Mouse (Mus musculus) lung, postnatal 4 days (tissue): ENCODE data around the gene Stat4.

Source experiments
- DNase-seq, 2 experiments: peaks; one replicate each; pipeline ENCODE4 v3.0.0; 2021

Stat4 gene

DNA sequence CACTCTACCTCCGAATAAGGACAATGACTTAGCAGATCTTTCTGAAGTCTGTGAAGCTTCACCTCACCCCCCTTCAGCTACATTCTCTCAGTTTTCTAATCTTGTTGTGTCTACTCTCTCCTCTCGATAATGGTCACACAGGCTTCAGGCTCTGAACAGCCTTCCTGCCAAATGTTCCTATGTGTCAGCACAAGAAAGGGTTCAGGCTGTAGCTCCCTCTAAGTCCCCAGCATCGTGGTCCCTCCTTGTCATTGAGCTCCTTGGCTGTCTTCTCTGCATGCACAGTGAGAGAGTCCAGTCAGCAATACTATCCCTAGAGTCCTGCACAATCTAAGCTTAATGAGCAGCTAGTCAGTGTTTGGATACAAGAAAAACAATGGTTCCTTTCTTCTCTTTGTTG is 124.3 kb downstream of the Stat4 start:
- DNase-seq, result no peak

GRCm38 (mm10) chr1:52112301-52112700 is 125.4 kb downstream of the Stat4 start:
- DNase-seq, result no peak

- DNase-seq, result no peak
These were observed 126.2 kb downstream of the Stat4 start for GRCm38 (mm10) chr1:52113067-52113665.

GRCm38 (mm10) chr1:52113666-52114069 is 126.7 kb downstream of the Stat4 start:
- peak; percentile 99 for DNase-seq

GRCm38 (mm10) chr1:52116441-52116840 is 129.5 kb downstream of the Stat4 start:
- DNase-seq, result no peak

DNA sequence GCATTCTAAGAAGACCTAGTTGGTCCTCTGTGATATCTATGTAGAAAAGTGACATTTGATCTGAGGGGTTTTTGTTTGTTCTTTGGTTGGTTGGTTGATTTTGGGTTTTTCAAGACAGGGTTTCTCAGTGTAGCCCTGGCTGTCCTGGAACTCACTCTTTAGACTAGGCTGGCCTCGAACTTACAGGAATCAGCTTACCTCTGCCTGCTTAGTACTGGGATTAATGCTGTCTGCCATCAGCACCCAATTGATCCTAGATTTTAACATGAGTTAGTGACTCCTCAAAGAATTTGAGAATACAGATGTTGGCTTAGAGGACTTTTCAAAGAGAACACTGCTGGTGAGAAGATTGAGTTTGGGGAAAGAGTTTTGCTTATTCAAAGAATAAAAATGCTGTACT is 130.8 kb downstream of the Stat4 start:
- DNase-seq, result no peak

GRCm38 (mm10) chr1:52118860-52119591 is 132.1 kb downstream of the Stat4 start, which contains the start of gene Stat1:
TSS of gene Stat1 (plus strand) at chr1:52119440.
- DNase-seq, result peak; percentile 91

DNA sequence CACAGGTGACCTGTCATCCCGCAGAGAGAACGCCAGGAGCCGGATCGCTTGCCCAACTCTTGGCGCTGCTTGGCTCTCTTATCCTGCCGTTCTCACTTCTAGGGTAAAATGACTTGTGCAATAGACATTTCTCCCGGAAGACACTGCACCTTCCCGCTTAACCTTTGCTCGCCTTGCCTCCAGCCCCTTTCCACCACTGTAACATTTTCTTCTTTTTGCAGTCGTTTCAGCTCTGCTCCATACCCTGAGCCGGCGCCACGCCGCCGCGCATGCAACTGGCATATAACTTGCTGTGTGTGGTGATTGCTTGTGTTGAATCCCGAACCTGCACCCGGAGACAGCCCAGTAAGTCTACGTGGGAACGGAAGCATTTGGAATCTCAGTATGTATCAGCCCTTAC is 132.7 kb downstream of the Stat4 start:
- peak in 1 of 2 experiments; percentile 33 for DNase-seq

- no peak for DNase-seq
These were observed 133.2 kb downstream of the Stat4 start for GRCm38 (mm10) chr1:52120191-52120590.

GRCm38 (mm10) chr1:52121052-52121451 is 134.1 kb downstream of the Stat4 start:
- no peak for DNase-seq

DNA sequence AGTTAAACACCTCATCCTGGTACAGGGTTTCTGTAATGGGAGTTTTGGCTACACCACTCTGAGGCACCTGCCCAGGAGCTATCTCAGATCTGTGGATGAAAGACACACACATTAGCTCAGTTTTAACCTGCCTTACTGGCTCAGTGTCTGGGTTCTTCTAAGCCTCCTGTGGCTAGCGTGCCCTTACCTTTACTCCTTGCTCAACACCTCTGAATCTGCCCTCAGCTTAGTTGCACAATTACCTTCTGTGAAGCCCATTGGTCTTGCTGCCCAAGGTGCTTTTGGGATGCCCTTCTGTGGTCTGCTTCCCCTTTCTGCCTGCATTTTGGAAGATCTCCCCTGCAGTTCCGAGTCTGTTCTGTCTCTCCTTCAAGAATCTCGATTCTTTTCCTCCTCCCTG is 137.9 kb downstream of the Stat4 start:
- no peak for DNase-seq

DNA sequence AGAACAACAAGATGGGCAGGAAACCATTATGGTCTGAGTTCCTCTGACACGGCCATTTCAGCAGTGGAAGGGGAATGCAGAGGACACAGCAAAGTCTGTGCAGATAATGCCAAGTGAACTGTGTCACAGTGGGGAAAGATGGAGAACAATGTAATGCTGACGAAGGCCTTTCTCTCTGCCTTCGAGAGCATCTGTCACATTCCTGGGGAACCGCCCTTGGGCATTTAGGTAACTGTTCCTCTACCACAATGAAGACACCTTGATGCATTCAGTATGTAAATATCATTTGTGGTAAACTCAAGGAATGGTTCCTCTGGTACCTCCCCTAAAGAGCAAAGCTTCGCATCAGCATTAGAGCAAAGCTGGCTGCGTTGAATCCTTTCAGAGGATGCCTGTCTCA is 140.4 kb downstream of the Stat4 start:
- no peak for DNase-seq

- DNase-seq, result no peak
These were observed 142.8 kb downstream of the Stat4 start for GRCm38 (mm10) chr1:52129794-52130193.

DNA sequence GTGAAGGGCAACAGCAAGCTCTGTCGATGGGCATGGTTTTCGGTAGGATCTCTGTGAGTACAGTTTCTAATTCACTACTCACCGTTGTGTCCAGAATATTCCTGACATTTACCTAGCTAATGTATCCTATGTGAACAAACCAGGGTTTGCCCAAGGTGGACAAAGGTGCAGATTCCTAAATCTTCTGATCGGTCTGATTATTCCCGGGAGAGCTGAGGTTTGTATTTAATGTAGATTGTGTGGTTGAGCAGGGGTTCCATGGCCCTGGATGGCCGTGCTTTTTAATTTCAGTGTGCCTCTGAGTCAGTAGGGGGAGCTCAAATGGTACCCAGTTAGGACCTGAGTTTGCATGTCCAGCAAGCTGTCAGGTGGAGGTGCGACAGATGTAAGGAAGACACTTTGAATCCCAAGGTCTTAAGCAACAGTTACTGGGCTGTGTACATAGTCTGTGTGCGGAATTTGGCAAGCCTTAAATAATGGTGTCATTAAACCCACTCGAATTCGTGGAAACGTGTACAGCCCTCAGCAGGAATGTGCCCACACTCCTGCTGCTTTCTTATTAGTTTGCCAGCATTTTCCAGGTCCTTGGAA is 144.9 kb downstream of the Stat4 start:
- DNase-seq, result no peak

GRCm38 (mm10) chr1:52133254-52133653 is 146.3 kb downstream of the Stat4 start:
- no peak for DNase-seq

GRCm38 (mm10) chr1:52137292-52137691 is 150.3 kb downstream of the Stat4 start:
- DNase-seq, result no peak

- DNase-seq, result no peak
These were observed 153.6 kb downstream of the Stat4 start for GRCm38 (mm10) chr1:52140534-52140933.

GRCm38 (mm10) chr1:52141482-52141881 is 154.5 kb downstream of the Stat4 start:
- DNase-seq, result no peak

DNA sequence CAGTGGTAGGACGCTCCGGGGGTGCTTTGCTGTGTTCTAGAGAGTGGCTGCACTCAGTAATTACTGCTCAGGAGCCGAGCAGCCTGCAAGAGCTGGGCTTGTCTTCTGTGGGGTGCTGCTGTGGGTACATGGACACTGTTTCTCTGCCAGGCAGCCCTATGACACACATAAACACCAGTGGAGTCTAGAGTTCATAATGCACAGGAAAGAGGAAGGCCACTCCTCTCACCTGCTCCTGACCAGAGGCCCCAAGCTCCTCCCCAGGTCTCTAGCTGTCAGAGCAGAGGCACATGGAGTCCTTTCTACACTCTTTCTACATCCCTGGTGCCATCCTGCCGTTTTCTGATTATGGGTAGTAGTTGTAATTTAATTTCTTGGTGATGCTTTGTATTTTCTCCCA is 155.2 kb downstream of the Stat4 start:
- no peak for DNase-seq

DNA sequence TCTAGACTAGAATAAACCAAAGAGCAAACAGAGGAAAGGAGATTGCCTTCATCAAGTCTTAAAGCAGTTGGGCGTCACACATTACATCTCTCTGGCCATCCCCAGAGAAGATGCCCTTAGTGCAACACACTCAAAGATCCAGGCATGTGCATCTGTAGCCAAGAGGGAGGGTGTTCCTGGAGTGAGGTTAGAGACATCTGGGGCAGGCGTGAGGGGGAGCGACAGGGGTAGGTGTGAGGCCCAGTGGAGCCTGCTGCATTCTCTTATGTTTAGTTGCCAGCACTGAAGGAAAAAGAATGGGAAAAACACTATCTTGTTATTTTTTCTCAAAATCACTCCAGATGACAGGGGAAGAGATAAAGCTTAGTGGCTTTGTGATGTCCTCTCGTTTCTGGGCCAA is 156.2 kb downstream of the Stat4 start:
- no peak for DNase-seq

- no peak for DNase-seq
These were observed 156.7 kb downstream of the Stat4 start for GRCm38 (mm10) chr1:52143596-52144156.

DNA sequence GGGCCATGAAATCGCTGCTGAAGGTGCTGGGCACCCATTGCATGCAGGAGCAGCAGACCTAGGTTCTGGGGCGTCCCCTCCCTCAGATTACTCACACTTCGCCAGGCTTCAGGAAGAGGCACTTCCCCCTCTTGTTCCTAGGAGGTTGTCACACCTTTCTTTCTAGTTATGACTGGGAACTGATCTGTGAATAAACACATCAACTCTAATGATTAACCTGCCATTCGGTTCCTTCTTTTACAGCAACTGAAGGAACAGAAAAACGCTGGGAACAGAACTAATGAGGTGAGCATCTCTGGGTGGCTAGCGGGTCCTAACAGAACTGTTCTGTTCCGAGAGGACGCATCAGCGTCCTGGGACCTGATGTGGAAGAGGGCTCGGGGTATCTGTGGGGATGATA is 158.0 kb downstream of the Stat4 start:
- no peak for DNase-seq

GRCm38 (mm10) chr1:52146214-52146970 is 159.4 kb downstream of the Stat4 start:
- DNase-seq, result peak in 1 of 2 experiments; percentile 61
